Mouse (Mus musculus) heart, embryonic 14.5 days (tissue): ENCODE data around the gene Vpreb3. TPM values are rescaled to one million over a fixed set of nuclear protein-coding genes. Genes with fewer than 3 reads are reported as not detected.
"Not testable (repeated sequence)": the region's sequence is repeated elsewhere in the genome, so short reads cannot be mapped to it uniquely, and the experiment has no call there.

ENCODE experiments used
- ATAC-seq: fragments of 200-750 bp; cut with Nextera tagmentation; 2 replicates; pipeline ENCODE4 v1.8.0; 2017; ENCODE audit warnings: low read depth, moderate TSS enrichment; ENCODE audit not compliant: insufficient number of reproducible peaks, insufficient read depth, low FRiP score
- H3K27ac ChIP-seq, 2 experiments: fragments of 200-500 bp in 1 of 2; fragments of 300-500 bp in 1 of 2; sonication (generic) in 1 of 2; replicated peaks in 1 of 2; 2 replicates each; pipeline ENCODE4 v1.5.1; 2012 to 2014; ENCODE audit warnings: low read depth in 2 of 2, low read length in 2 of 2, control low read depth in 1 of 2, mild to moderate bottlenecking in 1 of 2, mixed read lengths in 1 of 2; ENCODE audit not compliant: control insufficient read depth in 1 of 2, insufficient read depth in 1 of 2
- H3K27me3 ChIP-seq: fragments of 300-500 bp; sonication (generic); 2 replicates; pipeline ENCODE4 v1.6.1; 2014; ENCODE audit warnings: mild to moderate bottlenecking, low read length, control low read depth; ENCODE audit not compliant: control insufficient read depth, insufficient read depth
- H3K36me3 ChIP-seq: fragments of 300-500 bp; sonication (generic); 2 replicates; pipeline ENCODE4 v1.6.1; 2014; ENCODE audit warnings: mild to moderate bottlenecking, control low read depth, low read length, mixed read lengths; ENCODE audit not compliant: control insufficient read depth, insufficient read depth
- H3K4me1 ChIP-seq, 2 experiments: fragments of 200-500 bp in 1 of 2; fragments of 300-500 bp in 1 of 2; sonication (generic) in 1 of 2; 2 replicates each; pipeline ENCODE4 v1.6.1; 2012 to 2014; ENCODE audit warnings: low read length in 2 of 2, control low read depth in 1 of 2, mixed read lengths in 1 of 2; ENCODE audit not compliant: control insufficient read depth in 2 of 2, insufficient read depth in 2 of 2
- H3K4me2 ChIP-seq: fragments of 300-500 bp; sonication (generic); 2 replicates; pipeline ENCODE4 v1.6.1; 2014; ENCODE audit warnings: mild to moderate bottlenecking, low read length
- H3K4me3 ChIP-seq, 2 experiments: fragments of 200-500 bp in 1 of 2; fragments of 300-500 bp in 1 of 2; sonication (generic) in 1 of 2; 2 replicates each; pipeline ENCODE4 v1.5.1; 2012 to 2014; ENCODE audit warnings: low read length in 2 of 2, mild to moderate bottlenecking in 2 of 2, control low read depth in 1 of 2, low read depth in 1 of 2, moderate library complexity in 1 of 2; ENCODE audit not compliant: control insufficient read depth in 1 of 2, insufficient read depth in 1 of 2
- H3K9ac ChIP-seq: fragments of 300-500 bp; sonication (generic); 2 replicates; pipeline ENCODE4 v1.6.1; 2014; ENCODE audit warnings: mild to moderate bottlenecking, low read length
- H3K9me3 ChIP-seq: fragments of 300-500 bp; sonication (generic); 2 replicates; pipeline ENCODE4 v1.6.1; 2016; ENCODE audit warnings: low read length, control low read depth; ENCODE audit not compliant: control insufficient read depth
- WGBS: fragments of 180-500 bp; shearing (Covaris S2); extraction: QIAGEN DNeasy Blood & Tissue Kit; methylation state at CpG from one replicate; pipeline ENCODE4 v1.1.7; 2014; 5-methylcytosine and 5-hydroxymethylcytosine counted together
- polyA plus RNA-seq: library from polyadenylated mRNA; unstranded; fragments of >200 nt; fragmentation: Nextera tagmentation; extraction: Ambion mirVana; gene quantifications from 2 replicates; pipeline ENCODE4 v1.2.1, GENCODE M21; 2014

The Vpreb3 gene
- polyA plus RNA-seq, 1 experiment from 2014 or later = 0.46 TPM

- H3K27ac ChIP-seq = no peak overlapping the region
- no peaks in the 10 kb centered on the region for H3K36me3 ChIP-seq
- ATAC-seq = no peak
- WGBS = 86% methylated on average over 3 of the region's 3 CpGs
- no peak overlapping the region for H3K4me3 ChIP-seq
- no peaks in the 10 kb centered on the region for H3K9me3 ChIP-seq
- no peaks in the 10 kb centered on the region for H3K4me1 ChIP-seq
- H3K4me2 ChIP-seq = no peak overlapping the region
- H3K9ac ChIP-seq = no peak overlapping the region
- H3K27me3 ChIP-seq = no peaks in the 10 kb centered on the region
These were observed 36.6 kb downstream of the Vpreb3 start for GRCm38 (mm10) chr10:75979432-75979831.

GRCm38 (mm10) chr10:75990430-75991042 lies 47.7 kb downstream of the Vpreb3 start:
- no peaks in the 10 kb centered on the region for H3K27me3 ChIP-seq
- no peaks in the 10 kb centered on the region for H3K4me1 ChIP-seq
- H3K27ac ChIP-seq = no peak overlapping the region
- WGBS = 81% methylated on average over 4 of the region's 4 CpGs
- no peak for ATAC-seq
- H3K9ac ChIP-seq = no peak overlapping the region
- H3K4me3 ChIP-seq = no peak overlapping the region
- H3K4me2 ChIP-seq = no peak overlapping the region
- H3K36me3 ChIP-seq = no peaks in the 10 kb centered on the region
- H3K9me3 ChIP-seq = no peaks in the 10 kb centered on the region

GRCm38 (mm10) chr10:75993616-75994240 lies 50.9 kb downstream of the Vpreb3 start:
- WGBS = 84% methylated on average over 15 of the region's 15 CpGs
- H3K4me1 ChIP-seq = no peaks in the 10 kb centered on the region; a peak in 1 of 4 replicates
- ATAC-seq = no peak

GRCm38 (mm10) chr10:75994531-75995210 lies 51.8 kb downstream of the Vpreb3 start:
- H3K4me2 ChIP-seq, H3K27ac ChIP-seq, ATAC-seq, H3K9me3 ChIP-seq, H3K27me3 ChIP-seq, H3K36me3 ChIP-seq, H3K4me1 ChIP-seq, H3K9ac ChIP-seq, H3K4me3 ChIP-seq: not testable (repeated sequence)
- WGBS = 71% methylated on average over 12 of the region's 13 CpGs

More at GRCm38 (mm10) chr10:75993616-75994240, 50.9 kb downstream of the Vpreb3 start:
- Histone ChIP-seq H3K27ac (no peak overlapping the region), H3K4me3 (no peak overlapping the region), H3K27me3 (no peaks in the 10 kb centered on the region), H3K9ac (no peak overlapping the region), H3K9me3 (no peaks in the 10 kb centered on the region), H3K36me3 (no peaks in the 10 kb centered on the region), H3K4me2 (no peak overlapping the region)

- H3K27me3 ChIP-seq = no peaks in the 10 kb centered on the region
- H3K4me3 ChIP-seq = no peak overlapping the region
- H3K9me3 ChIP-seq = no peaks in the 10 kb centered on the region
- 75% methylated on average over 11 of the region's 11 CpGs for WGBS
- no peak overlapping the region for H3K9ac ChIP-seq
- no peaks in the 10 kb centered on the region for H3K36me3 ChIP-seq
- ATAC-seq = no peak
- H3K4me2 ChIP-seq = no peak overlapping the region
- no peaks in the 10 kb centered on the region; a peak in 1 of 4 replicates for H3K4me1 ChIP-seq
- H3K27ac ChIP-seq = no peak overlapping the region
These were observed 52.6 kb downstream of the Vpreb3 start for GRCm38 (mm10) chr10:75995463-75995862.

GRCm38 (mm10) chr10:75996315-75996714 lies 53.5 kb downstream of the Vpreb3 start:
- 54% methylated on average over 3 of the region's 3 CpGs for WGBS
- no peaks in the 10 kb centered on the region for H3K9me3 ChIP-seq
- no peaks in the 10 kb centered on the region for H3K36me3 ChIP-seq
- H3K27ac ChIP-seq = no peak overlapping the region
- no peak overlapping the region for H3K4me3 ChIP-seq
- no peaks in the 10 kb centered on the region; a peak in 1 of 4 replicates for H3K4me1 ChIP-seq
- no peak overlapping the region for H3K4me2 ChIP-seq
- no peaks in the 10 kb centered on the region for H3K27me3 ChIP-seq
- no peak for ATAC-seq
- H3K9ac ChIP-seq = no peak overlapping the region
